Mouse (Mus musculus) layer of hippocampus, adult 18-20 months (tissue): ENCODE measurements around the gene Gm9945. TPM values are rescaled to one million over a fixed set of nuclear protein-coding genes. Genes with fewer than 3 reads are reported as not detected.

ENCODE experiments used
- DNase-seq, 2 experiments: peaks; one replicate each; pipeline ENCODE4 v3.0.0; 2022; ENCODE audit warnings: low spot score in 2 of 2
- total RNA-seq, 2 experiments: library from RNA; stranded (reverse); gene quantifications; 2 replicates each; pipeline ENCODE4 v1.2.3; 2021

Gm9945 gene
- total RNA-seq, 2 experiments from 2014 or later = 2.3 to 2.5 TPM

DNA sequence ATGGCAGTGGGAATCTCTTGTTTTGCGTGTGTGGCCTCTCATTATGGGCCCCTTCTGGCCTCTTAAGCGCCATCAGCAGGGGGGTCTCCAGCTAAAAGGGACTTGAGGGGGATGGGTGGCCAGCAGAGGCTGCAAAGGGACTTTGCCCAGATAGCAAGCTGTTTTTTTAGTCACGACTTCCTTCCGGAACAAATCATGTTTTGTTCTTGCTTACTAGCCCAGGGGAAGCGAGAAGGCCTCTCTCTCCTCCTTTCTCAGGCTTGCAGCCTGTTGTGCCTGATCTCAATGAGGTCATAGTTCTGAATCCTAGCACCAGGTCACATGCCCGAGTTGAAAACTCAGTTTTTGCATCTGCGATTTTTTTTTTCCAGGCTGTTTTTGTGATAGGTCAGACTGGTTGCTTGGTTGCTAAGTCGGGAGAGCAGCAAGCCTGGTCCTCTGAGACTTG, 12.0 kb downstream of the Gm9945 start:
- no peak for DNase-seq

DNA sequence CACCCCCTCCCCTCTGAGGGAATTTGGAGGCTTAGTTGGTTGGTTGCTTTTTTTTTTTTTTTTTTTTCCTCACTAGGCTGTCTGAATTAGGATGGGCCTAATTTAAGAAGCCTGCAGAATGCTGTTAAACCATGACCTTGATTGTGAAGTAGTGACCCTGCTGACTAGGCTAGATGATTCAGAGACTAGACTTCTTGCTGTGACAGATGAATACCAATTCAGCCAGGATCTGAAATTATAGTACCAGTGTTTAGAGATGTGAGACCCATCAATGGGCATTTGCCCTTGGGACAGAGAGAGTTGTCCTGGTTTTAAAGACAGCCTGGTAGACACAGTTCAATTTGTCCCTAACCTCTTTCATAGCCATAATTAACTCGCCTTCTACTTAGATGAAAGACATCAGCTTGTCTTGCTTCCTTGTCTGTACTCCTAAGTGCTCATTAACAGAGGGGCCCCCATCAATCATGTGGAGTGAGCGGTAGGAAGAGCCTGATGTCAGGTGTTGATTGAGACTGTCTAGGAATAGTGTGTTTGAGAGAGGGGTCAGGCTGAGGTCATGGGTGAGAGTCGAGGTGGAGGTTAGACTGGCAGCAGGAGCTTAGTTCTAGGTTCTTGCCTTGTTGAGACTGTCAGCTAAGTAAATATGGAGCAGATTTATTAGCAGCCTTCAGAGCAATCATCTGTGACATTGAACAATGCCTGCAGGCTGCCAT, 13.4 kb downstream of the Gm9945 start:
- no peak for DNase-seq

DNA sequence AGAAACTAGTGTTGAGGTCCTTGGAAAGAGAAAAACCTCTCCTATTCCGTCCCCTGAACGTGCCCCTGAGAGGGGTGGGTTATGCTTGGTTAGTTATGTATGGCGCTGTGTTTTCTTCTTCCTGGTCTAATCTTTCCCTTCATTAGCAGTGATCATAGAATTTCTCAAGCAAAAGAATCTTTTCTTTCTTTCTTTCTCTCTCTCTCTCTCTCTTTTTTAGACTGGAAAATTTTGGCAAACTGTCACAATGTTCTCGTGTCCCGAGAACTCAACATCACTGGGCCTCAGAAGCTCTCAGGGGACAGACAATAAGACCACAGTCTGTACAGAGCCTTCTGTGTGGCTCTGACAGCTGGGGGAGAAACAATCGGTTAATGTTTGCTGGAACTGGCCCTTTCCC, 15.5 kb downstream of the Gm9945 start:
- DNase-seq = no peak

DNA sequence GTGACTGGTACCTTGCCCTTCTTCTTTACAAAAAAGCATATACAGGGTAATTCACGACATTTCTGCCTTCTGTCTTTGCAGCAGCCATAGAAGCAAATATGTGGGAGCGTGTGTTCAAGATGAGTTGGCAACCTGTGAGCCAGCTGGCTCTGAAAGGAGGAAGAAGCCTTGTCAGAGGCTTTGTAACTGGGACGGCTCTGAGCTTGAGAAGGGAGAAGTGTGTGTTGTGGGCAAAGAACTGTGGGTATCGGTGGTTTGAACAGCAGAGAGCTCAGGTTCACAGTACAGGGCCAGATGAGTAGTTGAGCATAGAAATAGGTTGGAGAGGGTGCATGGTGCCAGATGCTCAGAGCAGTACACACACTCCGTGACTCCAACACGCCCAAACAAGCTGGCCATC, 17.0 kb downstream of the Gm9945 start:
- peak; percentile 43 to 69 for DNase-seq

DNA sequence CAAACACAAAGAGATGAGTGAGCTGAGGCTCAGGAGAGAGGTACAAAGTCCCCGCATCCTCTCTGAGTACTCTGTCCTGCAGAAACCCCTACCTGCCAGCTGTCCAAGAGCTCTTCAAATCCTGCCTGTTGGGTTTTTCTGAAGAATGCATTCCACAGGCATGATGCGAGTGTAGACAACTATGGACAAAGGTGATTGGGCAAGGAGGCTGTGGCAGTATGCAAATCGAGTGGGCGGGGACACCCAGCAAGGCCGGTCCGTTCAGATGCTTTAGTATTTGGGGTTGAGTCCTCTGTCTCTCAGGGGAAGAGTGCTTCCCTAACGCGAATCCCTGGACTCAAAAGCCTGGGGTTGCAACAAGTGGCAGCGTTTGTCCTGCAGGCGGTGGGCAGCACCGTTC, 20.6 kb downstream of the Gm9945 start:
- no peak for DNase-seq

DNA sequence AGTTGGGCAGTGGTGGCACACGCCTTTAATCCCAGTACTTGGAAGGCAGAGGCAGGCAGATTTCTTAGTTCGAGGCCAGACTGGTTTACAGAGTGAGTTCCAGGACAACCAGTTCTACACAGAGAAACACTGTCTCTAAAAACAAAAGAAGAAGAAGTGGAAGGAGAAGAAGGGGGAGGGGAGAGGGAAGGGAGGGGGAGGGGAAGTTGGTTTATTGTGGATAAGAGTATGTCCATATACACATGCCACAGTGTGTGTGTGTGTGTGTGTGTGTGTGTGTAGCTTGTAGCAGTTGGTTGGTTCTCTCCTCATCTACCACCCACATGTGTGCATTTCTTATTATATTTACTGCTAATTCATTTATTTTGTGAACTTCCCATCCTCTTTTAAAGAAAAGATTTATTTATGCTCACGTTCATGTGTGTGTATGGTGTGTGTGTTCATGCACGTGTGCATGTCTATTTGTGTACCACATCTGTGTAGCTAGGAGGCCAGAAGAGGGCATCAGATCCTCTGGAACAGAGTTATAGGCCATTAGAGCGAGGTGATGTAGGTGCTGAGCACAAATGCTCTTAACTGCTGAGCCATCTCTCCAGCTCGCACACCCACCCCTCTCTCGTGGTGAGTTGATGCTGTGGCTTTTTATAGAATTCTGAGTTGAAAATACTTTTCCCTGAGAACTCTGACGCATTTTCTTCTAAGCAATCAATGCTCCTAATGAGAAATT, 22.2 kb downstream of the Gm9945 start:
- DNase-seq = no peak

DNA sequence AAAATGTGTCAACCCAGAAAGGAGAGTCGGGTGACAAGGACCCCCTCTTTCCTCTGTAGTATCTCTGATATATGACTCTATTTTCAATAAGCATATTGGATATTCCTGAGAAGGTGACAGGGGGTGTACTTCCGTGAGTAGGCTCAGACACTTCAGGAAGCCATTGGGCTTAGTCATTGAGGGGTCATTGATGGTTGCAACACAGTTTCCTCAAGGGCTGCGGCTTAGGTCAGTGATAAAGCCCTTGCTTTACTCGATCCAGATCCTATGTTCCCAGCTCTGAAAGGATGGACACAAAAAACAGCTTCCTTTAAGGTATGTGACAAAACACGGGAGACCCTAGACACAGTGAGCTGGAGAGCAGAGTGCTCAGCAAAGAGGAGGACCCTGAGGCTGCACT, 23.8 kb downstream of the Gm9945 start:
- DNase-seq = no peak

DNA sequence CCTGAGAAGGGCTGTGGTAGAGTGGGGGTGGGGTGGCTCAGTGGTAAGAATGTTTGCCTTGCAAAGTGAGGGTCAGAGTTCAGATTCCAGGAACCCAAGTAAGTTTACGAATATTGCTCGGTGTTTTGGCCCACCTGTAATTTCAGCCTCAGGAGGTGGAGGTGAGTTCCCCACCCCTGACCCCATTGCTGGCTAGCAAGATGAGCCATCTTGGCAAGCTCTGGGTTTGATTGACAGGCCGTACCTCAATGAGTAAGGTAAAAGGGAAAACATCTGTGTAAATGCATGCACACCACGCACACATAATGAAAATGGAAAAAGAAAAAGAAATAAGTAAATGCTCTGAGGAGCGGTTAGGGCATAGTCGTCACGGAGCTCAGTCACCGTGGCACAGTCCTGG, 24.4 kb downstream of the Gm9945 start:
- no peak for DNase-seq

DNA sequence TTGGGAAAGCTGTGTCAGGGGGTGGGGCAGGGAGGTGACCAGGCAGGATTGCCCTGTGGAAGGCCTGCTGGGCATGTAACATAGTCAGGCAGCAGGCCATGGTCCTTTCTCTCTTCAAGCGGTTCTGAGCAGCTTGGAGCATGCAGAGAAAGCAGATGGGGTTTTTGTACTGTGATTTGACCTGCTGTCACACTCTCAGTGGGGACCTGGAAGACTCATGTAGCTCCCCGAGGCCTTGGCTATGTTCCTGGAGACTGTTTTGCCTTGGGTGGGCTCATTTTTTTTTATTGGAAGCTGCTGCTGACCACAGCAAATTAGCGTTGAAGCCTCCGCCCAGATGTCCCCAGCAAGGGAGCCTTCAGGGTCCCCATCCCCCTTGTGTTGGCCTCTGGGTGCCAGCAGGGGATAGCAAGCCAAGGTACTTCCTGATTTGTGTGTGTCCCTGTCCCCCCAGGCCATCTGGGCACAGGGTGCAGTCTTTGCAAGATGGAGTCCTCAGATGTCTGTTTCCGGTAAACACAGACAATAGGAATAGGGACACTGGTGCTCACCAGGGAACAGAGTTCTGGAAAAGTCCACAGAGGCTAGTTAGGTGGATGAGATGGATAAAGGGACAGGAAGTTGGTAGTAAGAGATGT, 25.2 kb downstream of the Gm9945 start:
- DNase-seq = no peak

DNA sequence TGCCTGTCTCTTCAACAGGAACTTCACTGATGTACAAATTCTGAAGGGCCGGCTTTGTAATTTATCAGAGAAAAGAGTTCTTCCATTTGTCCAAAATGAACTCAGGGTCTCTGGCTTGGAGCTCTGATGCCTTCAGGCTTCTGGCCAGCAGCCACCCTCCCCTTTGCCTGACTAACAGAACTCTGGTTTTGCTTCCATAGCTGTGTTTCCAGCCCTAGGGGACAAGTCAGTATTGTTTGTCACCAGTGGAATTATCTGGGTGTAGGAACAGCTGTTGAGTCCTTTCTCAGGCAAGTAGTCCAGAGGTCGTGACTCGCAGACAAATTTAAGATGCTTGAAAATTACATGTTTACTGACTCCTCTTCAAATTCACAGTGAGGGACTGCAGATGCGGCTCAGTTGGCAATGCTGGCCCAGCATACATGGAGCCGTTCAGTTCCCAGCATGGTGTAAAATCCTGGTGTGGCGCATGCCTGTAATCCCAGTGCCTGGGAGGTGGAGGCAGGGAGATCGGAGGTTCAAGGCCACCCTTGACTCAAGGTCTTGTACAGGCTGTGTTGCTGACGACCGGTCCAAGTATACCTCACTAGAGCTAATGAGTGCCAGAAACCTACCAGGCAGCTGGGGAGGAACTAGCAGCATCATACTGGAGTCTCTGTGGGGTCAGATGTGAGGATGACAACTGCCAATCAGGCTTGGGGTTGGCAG, 27.3 kb downstream of the Gm9945 start:
- no peak for DNase-seq

- DNase-seq = no peak
Measured at GRCm38 (mm10) chr11:53508152-53508551, 28.2 kb downstream of the Gm9945 start.

- DNase-seq = no peak
Measured at GRCm38 (mm10) chr11:53508591-53508990, 28.6 kb downstream of the Gm9945 start.

GRCm38 (mm10) chr11:53510351-53510750, 30.4 kb downstream of the Gm9945 start:
- DNase-seq = no peak

DNA sequence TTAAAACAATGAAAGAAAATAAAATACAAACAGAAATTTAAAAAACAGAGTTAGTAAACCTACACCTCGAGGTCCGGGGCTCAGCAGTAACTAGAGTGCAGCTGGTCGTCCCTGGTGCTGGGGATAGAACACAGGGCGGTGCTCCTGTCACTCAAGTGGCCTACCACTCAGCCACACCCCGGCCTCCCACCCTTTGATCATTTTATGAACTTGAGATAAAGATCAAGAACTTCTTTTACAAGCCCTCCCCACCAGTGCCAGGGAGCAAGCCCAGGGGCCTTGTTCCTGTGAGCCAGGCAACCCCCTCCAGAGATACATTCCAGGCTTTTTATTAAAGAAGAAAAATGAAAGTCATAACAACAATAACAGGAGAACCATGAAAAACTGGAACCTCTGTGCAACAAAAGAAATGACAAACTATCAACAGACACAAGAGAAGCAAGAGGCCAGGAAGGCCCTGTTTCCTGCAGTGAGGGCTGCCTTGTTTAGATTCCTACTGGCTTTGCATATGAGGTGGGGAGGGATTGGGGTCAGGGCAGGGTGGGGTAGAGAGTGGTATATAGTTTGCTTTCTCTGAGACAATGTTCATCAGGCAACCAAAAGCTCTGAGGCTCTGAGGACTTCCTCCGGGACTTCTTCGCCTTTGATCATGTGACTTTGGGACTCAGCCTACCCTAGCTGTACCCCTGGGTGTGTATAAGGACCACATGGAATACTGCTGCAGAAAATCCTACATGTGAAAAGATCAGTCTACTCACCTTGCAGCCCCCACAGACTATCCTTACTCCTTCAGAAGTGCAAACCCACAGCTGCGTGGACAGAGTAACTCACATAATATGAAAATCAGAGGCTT, 37.0 kb downstream of the Gm9945 start:
- no peak for DNase-seq

GRCm38 (mm10) chr11:53518759-53519158, 38.8 kb downstream of the Gm9945 start:
- DNase-seq = no peak

- peak; percentile 64 to 69 for DNase-seq
Measured at GRCm38 (mm10) chr11:53519207-53520121, 39.5 kb downstream of the Gm9945 start, which contains the start of gene Sept8. Gene Sept8, plus strand, starts transcription at chr11:53519257.

DNA sequence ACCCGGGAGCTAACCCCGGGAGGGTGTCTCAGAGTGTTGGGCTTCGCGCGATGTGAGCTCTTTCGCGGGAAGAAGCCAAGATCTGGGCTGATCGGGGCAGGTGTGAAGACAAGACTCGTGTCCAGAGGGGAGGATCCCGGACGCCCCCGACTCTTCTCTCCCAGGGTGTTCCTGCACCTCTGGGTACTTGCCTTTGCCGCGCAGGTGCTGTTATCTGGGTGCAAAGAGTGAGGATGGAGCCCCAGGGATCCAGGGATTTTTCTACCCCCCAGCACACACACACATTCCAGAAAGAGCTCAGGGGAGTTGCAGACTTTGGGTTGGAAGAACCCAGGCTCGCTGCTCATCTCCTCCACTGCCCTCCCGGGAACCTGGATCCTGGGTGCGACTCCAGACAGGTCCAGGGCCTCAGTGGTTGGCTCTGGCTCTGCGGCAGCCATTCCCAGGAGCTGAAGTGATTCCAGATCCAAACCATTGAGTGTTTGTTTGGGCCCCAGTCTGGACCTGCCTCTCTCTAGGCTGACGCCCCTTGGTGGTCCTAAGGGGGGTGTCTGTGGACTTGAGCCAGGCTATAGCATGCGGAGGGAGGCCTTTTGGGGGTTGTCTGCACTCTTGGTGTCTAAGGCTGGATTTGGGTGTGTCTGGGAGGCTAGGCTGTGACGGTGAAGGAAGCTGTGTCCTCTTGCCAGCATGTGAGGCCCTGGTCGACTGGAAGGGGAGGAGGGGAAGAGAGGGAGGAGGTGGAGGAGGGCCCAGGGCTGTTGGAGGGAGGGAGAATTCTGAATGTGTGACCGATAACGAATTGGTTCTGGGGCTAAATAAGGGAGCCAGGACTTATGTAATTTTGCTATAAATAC, 40.4 kb downstream of the Gm9945 start:
- peak; percentile 72 to 75 for DNase-seq

DNA sequence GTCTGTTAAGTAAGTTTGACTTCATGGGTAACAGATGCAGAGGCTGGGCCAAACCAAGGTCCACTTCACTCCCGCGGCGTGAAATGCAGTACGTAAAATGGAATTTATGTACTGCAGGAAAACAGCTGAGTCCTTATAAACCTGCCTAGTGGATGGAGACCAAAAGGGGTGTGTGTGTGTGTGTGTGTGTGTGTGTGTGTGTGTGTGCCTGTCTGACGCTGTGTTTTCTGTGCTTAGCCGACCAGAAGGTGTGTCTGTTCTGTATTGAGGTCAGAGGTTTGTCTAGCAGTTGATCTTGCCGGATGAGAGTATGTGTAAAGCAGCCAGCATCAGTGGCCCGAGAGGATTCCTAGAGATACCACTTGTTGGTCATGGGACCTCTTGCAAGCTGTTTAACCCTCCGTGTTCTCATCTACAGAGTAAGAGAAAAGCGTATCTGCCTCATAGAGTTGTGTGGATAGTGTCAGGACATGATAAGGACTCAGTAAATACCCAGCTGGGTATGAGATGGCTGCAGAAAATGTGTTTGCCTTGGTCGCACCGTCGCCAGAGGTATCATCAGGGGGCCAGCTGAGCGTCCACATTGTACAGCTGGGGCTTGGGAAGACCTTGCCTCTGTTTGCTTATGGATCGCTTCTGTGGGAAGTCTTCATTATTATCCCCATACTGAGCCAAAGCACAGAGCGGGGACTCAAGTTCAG, 41.3 kb downstream of the Gm9945 start:
- peak in 1 of 2 experiments; percentile 42 for DNase-seq
